Mouse (Mus musculus) spleen, postnatal 36 days (tissue): ENCODE data around the gene Srp72.
"Not testable (repeated sequence)": the region's sequence is repeated elsewhere in the genome, so short reads cannot be mapped to it uniquely, and the experiment has no call there.

Experiments used
- DNase-seq, 2 experiments: peaks; one replicate each; pipeline ENCODE4 v3.0.0; 2022; ENCODE audit warnings: low spot score in 2 of 2, mixed read lengths in 1 of 2

The Srp72 gene

GRCm38 (mm10) chr5:76964651-76965050 is 9.8 kb upstream of the Srp72 start:
- no peak for DNase-seq

DNA sequence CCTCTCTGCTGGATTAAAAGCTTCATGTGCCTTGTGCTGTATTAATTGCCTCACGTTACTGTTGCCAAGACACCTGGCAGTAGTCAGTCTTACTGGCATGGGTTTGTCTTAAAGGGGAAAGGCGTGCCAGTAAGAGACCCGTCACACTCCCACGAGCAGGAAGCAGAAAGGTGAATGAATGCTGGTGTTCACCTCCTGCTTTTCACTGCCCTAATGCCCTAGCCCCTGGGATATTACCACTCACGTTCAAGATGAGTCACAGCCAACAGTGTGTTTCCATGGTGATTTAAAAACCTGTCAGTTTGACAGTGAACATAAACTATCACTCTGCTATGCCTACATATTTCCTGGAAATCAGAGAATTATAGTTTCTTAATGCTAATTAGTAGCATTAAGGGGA is 5.2 kb upstream of the Srp72 start:
- DNase-seq, result no peak

DNA sequence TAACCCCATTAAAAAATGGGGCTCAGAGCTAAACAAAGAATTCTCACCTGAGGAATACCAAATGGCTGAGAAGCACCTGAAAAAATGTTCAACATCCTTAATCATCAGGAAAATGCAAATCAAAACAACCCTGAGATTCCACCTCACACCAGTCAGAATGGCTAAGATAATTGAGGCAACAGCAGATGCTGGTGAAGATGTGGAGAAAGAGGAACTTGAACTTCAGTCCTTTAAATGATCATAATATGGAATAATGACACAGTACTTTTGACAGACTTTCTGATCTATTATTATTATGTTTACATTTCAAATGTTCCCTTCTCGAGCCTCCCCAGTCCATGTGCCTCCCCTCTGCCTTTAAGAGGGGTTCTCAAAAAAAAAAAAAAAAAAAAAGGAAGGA is 3.4 kb upstream of the Srp72 start:
- not testable (repeated sequence) for DNase-seq

DNA sequence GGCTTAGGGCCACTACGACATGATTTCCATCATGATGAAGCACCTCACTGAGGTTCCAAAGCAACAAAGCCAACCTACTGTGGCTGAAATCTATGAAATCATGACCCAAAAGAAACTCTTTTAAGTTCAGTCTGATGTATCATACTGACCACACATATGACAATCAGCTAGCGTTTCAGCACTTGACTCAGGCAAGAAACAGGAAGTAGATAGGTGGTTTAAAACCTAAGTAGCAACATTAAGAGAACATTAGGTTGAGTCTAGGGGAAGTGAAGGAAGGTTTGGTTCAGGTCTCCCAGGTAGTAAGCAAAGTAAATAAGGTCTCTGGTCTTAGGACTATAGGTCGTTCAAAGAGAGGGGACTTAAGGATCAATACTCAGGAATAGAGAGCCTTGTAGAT is 995 bp upstream of the Srp72 start:
- no peak for DNase-seq

DNA sequence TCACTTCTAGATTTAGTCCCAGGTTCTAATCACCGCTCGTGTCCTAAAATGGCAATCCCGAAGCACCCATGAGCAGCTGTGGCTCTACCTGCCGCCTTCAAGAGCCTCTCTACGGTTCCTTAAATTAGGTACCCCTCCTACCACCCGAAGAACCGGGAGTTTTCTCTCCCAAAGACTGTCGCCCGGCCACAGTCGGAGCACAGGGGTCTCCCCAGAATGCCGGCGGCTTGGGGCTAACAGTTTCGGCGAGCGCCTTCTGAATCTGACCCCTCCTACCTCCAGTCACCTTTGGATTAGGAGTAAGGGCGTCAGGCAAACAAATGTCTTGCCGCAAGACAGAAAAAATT is 303 bp upstream of the Srp72 start:
- no peak for DNase-seq

- DNase-seq, result no peak
Measured at GRCm38 (mm10) chr5:76975736-76976135, 1.3 kb downstream of the Srp72 start.

- DNase-seq, result no peak
Measured at GRCm38 (mm10) chr5:76984015-76984414, 9.5 kb downstream of the Srp72 start.

- DNase-seq, result no peak
Measured at GRCm38 (mm10) chr5:76990789-76991188, 16.3 kb downstream of the Srp72 start.

GRCm38 (mm10) chr5:76993174-76993814 is 18.8 kb downstream of the Srp72 start:
- DNase-seq, result peak; percentile 22 to 49

GRCm38 (mm10) chr5:76998416-76998815 is 23.9 kb downstream of the Srp72 start:
- DNase-seq, result no peak

DNA sequence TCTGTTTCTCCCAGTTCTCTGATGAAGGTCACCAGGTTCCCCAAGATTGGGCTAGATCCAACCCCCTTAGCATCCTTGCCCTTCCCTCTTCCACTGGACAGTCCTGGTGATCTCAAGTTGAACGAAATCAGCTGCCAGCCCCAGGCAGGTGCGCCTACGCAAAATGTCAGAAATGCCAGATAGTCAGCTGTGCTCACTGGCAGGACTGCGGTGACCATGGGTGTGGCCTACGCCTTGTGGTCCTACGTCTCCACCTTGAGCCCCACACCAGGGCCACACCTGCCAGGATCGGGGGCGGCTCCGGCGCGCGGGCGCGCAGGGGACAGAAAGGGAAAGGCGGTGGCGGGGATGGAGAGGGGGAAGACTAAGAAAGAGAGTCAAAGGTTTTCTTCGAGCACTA is 26.7 kb downstream of the Srp72 start:
- DNase-seq, result no peak

GRCm38 (mm10) chr5:77004051-77004821 is 29.8 kb downstream of the Srp72 start, which contains the start of gene Arl9:
TSS of gene Arl9 (plus strand) at chr5:77004055.
- DNase-seq, result no peak

GRCm38 (mm10) chr5:77010352-77010751 is 35.9 kb downstream of the Srp72 start:
- no peak for DNase-seq

GRCm38 (mm10) chr5:77011082-77011481 is 36.6 kb downstream of the Srp72 start:
- no peak for DNase-seq

DNA sequence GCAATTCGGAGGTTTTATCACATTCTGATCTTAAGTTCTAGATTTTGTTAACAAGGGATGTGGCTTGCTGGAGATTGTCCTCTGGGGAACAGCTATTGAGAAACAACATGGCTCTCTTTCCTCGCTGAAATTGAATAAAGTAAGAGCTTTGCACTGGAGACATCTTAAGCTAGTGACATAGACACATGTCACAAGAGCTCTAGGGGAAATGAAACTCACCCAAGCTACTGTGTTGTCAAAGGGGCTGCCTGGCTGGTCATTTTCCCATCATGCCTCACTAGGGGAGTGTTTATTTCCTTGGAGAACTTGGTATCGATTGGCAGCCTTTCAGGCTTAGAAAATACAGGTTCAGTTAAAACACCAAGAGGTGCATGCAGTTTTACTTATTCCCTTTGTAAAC is 38.7 kb downstream of the Srp72 start:
- DNase-seq, result peak; percentile 28 to 38

GRCm38 (mm10) chr5:77015544-77016482 is 41.3 kb downstream of the Srp72 start, which contains the start of gene Thegl:
TSS of gene Thegl (plus strand) at chr5:77016023.
- DNase-seq, result peak; percentile 70 to 72

DNA sequence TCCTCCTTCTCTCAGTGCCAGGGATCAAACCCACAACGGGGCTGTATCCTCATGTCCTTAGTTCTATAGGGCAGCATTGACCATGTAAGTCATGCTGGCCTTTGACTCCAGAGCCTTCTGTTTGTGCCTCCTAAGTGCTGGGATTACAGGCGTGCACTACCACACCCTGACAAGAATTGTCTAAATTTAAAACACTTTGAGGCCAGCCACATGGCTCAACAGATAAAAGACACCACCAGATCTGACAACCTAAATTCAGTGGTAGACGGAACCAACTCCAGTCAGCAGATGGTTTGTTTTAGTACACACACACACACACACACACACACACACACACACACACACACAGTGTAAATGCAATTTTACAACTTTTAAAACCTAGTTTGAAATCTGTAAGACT is 53.6 kb downstream of the Srp72 start:
- DNase-seq, result no peak

GRCm38 (mm10) chr5:77029735-77030134 is 55.3 kb downstream of the Srp72 start:
- DNase-seq, result peak; percentile 19

- DNase-seq, result not testable (repeated sequence)
Measured at GRCm38 (mm10) chr5:77035101-77035500, 60.6 kb downstream of the Srp72 start.

GRCm38 (mm10) chr5:77038451-77038850 is 64.0 kb downstream of the Srp72 start:
- DNase-seq, result no peak

GRCm38 (mm10) chr5:77039391-77039790 is 64.9 kb downstream of the Srp72 start:
- DNase-seq, result no peak

DNA sequence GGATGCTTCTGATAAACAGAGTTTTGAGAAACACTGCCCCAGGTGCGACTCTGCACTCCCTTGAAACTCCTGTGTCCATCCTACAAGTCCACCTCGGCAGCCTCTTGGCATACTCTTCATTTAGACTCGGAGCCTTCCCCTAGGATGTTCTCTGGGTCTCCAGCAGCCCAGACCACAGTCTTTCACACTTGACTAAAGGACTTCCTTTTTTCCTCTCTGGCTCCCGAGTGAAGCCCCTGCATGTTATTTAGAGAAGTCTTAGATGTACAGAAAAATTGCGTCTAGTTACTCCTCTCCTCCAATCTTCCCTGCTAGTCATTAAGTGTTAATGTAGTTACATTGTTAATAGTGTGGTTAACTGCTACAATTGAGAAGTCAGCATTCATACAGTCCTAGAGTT is 69.9 kb downstream of the Srp72 start:
- DNase-seq, result no peak
